Mouse (Mus musculus) limb, embryonic 14.5 days (tissue): ENCODE results near the gene Tubb5. TPM values are rescaled to one million over a fixed set of nuclear protein-coding genes. Genes with fewer than 3 reads are reported as not detected.

Source experiments
- ATAC-seq: fragments of 200-750 bp; cut with Nextera tagmentation; 2 replicates; pipeline ENCODE4 v1.8.0; 2017; ENCODE audit warnings: low read depth, moderate number of reproducible peaks, moderate TSS enrichment; ENCODE audit not compliant: low FRiP score
- DNase-seq: peaks from one replicate; pipeline ENCODE4 v3.0.0-alpha.2; 2015; ENCODE audit warnings: low spot score
- H3K27ac ChIP-seq: fragments of 300-500 bp; sonication (generic); replicated peaks from 2 replicates; pipeline ENCODE4 v1.5.1; 2014; ENCODE audit warnings: low read depth, mild to moderate bottlenecking, low read length, moderate library complexity, mixed read lengths
- H3K27me3 ChIP-seq: fragments of 300-500 bp; sonication (generic); 2 replicates; pipeline ENCODE4 v1.6.1; 2014; ENCODE audit warnings: low read length, mixed read lengths; ENCODE audit not compliant: control insufficient read depth, insufficient read depth
- H3K36me3 ChIP-seq: fragments of 300-500 bp; sonication (generic); 2 replicates; pipeline ENCODE4 v1.6.1; 2014; ENCODE audit warnings: mild to moderate bottlenecking, low read length, moderate library complexity, mixed read lengths; ENCODE audit not compliant: control insufficient read depth, insufficient read depth
- H3K4me1 ChIP-seq: fragments of 300-500 bp; sonication (generic); 2 replicates; pipeline ENCODE4 v1.6.1; 2014; ENCODE audit warnings: antibody characterized with exemption, low read length, mixed read lengths; ENCODE audit not compliant: control insufficient read depth, insufficient read depth
- H3K4me2 ChIP-seq: fragments of 300-500 bp; sonication (generic); replicated peaks from 2 replicates; pipeline ENCODE4 v1.6.1; 2014; ENCODE audit warnings: low read depth, mild to moderate bottlenecking, low read length, moderate library complexity; ENCODE audit not compliant: severe bottlenecking
- H3K4me3 ChIP-seq: fragments of 300-500 bp; sonication (generic); replicated peaks from 2 replicates; pipeline ENCODE4 v1.5.1; 2014; ENCODE audit warnings: low read length
- H3K9ac ChIP-seq: fragments of 300-500 bp; sonication (generic); 2 replicates; pipeline ENCODE4 v1.6.1; 2014; ENCODE audit warnings: mild to moderate bottlenecking, low read depth, low read length, moderate library complexity; ENCODE audit not compliant: severe bottlenecking
- H3K9me3 ChIP-seq: fragments of 300-500 bp; sonication (generic); 2 replicates; pipeline ENCODE4 v1.6.1; 2016; ENCODE audit warnings: low read length; ENCODE audit not compliant: control insufficient read depth
- POLR2A ChIP-seq: fragments of 200-500 bp; IDR thresholded peaks from 2 replicates; pipeline ENCODE4 v1.8.0; 2012; ENCODE audit warnings: inconsistent platforms, mild to moderate bottlenecking, moderate library complexity, borderline replicate concordance; ENCODE audit not compliant: insufficient read depth, insufficient read length; ENCODE audit errors: extremely low read depth
- WGBS: fragments of 180-500 bp; shearing (Covaris S2); extraction: QIAGEN DNeasy Blood & Tissue Kit; methylation state at CpG from one replicate; pipeline ENCODE4 v1.1.7; 2014; 5-methylcytosine and 5-hydroxymethylcytosine counted together
- microRNA-seq: library from miRNA; unstranded; fragments of <30 nt; microRNA quantifications from one replicate; pipeline ENCODE4, GENCODE M21; 2016
- polyA plus RNA-seq, 2 experiments: library from polyadenylated mRNA; depleted of rRNA in 1 of 2; stranded (reverse) in 1 of 2; unstranded in 1 of 2; fragments of >200 nt; fragmentation: Nextera tagmentation in 1 of 2; extraction: Ambion mirVana in 1 of 2; gene quantifications; 2 replicates each; pipeline versions ENCODE4 v1.2.1 to v1.2.3; 2012 to 2014

The Tubb5 gene
- polyA plus RNA-seq, 2 experiments = 808 to 1,341 TPM

DNA sequence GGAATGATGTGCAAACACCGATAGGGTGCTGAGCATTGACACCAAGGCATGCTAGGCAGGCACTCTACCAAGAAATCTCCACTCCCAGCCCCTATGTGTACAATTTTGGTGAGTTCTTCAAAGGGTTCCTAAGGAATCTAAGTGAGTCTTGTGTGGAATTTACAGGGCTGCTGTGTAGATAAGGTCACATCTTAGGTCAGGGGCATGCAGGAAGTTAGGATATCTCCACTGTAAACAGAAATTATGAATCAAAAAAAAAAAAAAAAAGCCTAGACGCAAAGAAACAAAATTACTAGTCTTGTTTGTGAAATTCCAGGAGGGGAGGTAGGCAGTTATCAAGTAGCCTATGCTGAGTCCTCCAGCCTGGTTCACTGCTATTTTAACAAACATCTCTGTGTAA lies 45.3 kb downstream of the Tubb5 start:
- no peak overlapping the region for H3K4me2 ChIP-seq
- no peak for ATAC-seq
- no peaks in the 10 kb centered on the region for H3K9me3 ChIP-seq
- DNase-seq = no peak
- 79% methylated on average over 2 of the region's 2 CpGs for WGBS
- no peaks in the 10 kb centered on the region for H3K36me3 ChIP-seq
- no peak overlapping the region for H3K9ac ChIP-seq
- TF ChIP-seq POLR2A = no peak
- H3K4me3 ChIP-seq = no peak overlapping the region
- H3K27me3 ChIP-seq = no peaks in the 10 kb centered on the region
- no peaks in the 10 kb centered on the region for H3K4me1 ChIP-seq
- H3K27ac ChIP-seq = no peak overlapping the region

DNA sequence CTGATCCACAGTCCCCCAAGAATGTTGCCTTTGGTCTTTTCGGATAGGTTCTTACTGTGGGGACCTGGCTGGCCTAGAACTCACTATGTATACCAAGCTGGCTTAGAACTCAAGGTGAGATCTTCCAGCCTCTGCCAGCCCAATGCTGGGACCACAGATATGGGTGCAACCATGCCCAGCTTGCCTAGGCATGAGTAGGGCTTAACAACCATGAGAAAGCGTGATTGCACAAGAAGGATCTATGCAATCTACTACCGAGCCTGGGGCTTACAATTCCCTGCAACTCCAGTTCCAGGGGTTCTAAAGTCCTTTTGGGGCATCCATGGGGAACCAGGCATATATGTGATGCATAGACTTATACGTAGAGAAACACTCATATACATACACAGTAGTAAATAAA lies 47.2 kb downstream of the Tubb5 start:
- Histone ChIP-seq H3K9me3 (no peaks in the 10 kb centered on the region), H3K4me2 (no peak overlapping the region), H3K4me1 (no peaks in the 10 kb centered on the region), H3K27me3 (no peaks in the 10 kb centered on the region), H3K4me3 (no peak overlapping the region), H3K36me3 (no peaks in the 10 kb centered on the region), H3K27ac (no peak overlapping the region), H3K9ac (no peak overlapping the region)
- no peak for TF ChIP-seq POLR2A
- DNase-seq = no peak
- 87% methylated on average over 4 of the region's 4 CpGs for WGBS
- ATAC-seq = no peak

DNA sequence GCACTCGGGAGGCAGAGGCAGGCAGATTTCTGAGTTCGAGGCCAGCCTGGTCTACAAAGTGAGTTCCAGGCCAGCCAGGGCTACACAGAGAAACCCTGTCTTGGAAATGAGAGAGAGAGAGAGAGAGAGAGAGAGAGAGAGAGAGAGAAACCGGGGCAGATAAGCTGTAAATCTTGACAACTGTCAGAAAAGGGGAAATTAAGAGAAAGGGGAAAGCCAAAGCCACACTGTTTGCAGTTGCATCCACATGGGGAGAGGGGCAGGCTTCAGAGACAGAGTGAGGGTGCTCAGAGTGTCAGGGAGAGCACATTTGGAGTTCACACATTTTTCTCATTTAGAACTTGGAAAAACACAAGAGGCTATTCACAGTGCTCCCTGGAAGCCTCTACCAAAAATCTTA lies 50.1 kb downstream of the Tubb5 start:
- H3K9me3 ChIP-seq = no peaks in the 10 kb centered on the region
- DNase-seq = no peak
- no peaks in the 10 kb centered on the region for H3K4me1 ChIP-seq
- no peak overlapping the region for H3K4me3 ChIP-seq
- H3K27ac ChIP-seq = no peak overlapping the region
- ATAC-seq = no peak
- H3K27me3 ChIP-seq = no peaks in the 10 kb centered on the region
- H3K36me3 ChIP-seq = no peaks in the 10 kb centered on the region
- WGBS = 79% methylated on average over 3 of the region's 3 CpGs
- H3K4me2 ChIP-seq = no peak overlapping the region
- no peak for TF ChIP-seq POLR2A
- no peak overlapping the region for H3K9ac ChIP-seq

DNA sequence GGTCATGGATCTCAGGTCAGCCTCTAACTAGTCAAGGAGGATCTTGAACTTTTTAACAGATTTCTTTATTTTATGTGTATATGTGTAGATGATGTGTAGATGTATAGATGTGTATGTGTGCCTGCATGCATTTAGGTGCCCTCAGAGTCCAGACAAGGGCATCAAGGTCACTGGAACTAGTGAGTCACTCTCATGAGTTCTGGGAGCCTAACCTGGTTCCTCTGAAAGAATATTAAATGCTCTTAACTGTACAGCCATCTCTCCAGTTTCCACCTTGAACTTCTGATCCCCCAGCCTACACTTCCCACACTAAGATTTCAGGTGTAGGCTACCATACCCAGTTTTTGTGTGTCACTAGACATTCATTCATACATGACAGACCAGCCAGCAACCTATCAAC lies 50.6 kb downstream of the Tubb5 start:
- TF ChIP-seq POLR2A = no peak
- Histone ChIP-seq H3K27ac (no peak overlapping the region), H3K9ac (no peak overlapping the region), H3K27me3 (no peaks in the 10 kb centered on the region), H3K9me3 (no peaks in the 10 kb centered on the region), H3K4me1 (no peaks in the 10 kb centered on the region), H3K4me3 (no peak overlapping the region), H3K36me3 (no peaks in the 10 kb centered on the region), H3K4me2 (no peak overlapping the region)
- ATAC-seq = no peak
- no peak for DNase-seq

DNA sequence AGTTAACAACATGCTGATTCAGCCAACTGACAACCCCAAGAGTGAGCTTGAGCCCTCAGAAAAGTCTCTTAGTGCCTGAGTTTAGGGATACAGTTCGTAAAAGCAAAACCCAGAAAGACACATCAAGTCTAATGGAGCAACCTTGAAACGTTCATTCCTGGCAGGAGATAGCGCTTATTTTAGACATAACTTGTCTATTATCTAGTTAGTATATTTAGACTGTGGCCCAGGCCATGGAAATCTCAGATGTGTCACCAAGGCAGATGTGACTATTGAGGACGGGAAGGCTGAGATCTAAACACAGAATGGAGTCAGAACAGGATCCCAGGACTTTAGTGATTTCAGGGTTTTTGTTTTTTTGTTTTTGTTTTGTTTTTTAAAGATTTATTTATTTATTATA lies 53.0 kb downstream of the Tubb5 start:
- WGBS = 82% methylated on average over 4 of the region's 4 CpGs

DNA sequence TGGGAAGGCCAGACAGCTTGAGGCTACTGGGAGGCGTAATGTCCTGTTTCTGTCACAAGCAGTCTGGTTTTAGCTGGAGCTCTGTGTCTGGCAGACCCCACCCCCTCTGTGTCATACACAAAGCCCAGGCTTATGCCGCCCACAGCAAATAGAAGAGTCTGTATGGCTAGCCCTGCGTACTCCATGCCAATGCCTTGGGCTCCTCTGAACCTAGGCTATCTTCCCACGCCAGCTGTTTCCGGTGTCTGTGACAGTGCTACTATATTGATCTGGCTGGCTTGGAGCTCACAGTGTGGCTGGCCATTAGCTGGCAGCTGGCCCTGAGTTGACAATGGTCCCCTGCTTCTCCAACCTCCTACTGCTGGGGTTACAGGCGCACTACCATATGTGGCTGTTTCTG lies 54.2 kb downstream of the Tubb5 start:
- no peak for TF ChIP-seq POLR2A
- Histone ChIP-seq H3K27me3 (no peaks in the 10 kb centered on the region), H3K9me3 (no peaks in the 10 kb centered on the region), H3K27ac (no peak overlapping the region), H3K4me1 (no peaks in the 10 kb centered on the region), H3K4me2 (no peak overlapping the region), H3K4me3 (no peak overlapping the region), H3K36me3 (no peaks in the 10 kb centered on the region), H3K9ac (no peak overlapping the region)
- ATAC-seq (no peak), DNase-seq (no peak)
- 83% methylated on average over 6 of the region's 6 CpGs for WGBS

More for the DNA sequence above, 53.0 kb downstream of the Tubb5 start:
- no peaks in the 10 kb centered on the region for H3K9me3 ChIP-seq
- no peak overlapping the region for H3K9ac ChIP-seq
- DNase-seq = no peak
- H3K4me3 ChIP-seq = no peak overlapping the region
- no peaks in the 10 kb centered on the region for H3K4me1 ChIP-seq
- no peaks in the 10 kb centered on the region for H3K27me3 ChIP-seq
- ATAC-seq = no peak
- H3K27ac ChIP-seq = no peak overlapping the region
- no peak for TF ChIP-seq POLR2A
- no peaks in the 10 kb centered on the region for H3K36me3 ChIP-seq
- no peak overlapping the region for H3K4me2 ChIP-seq

Small RNA genes within 50 kb of the gene (microRNA-seq; reads per million reads assigned to microRNA genes)
- 0.92 reads per million for gene Gm28033

Other genes with a start within 250 kb of the Tubb5 start
- not detected in 2 replicates for gene Sfta2, start 236.8 kb downstream of the Tubb5 start, polyA plus RNA-seq (2012; rRNA removed)
- not detected in 2 replicates for gene Sfta2, start 236.8 kb downstream of the Tubb5 start, polyA plus RNA-seq (2014; fragmentation: Nextera tagmentation; extraction: Ambion mirVana)
- not detected in 2 replicates for gene Gm9573, start 211.7 kb downstream of the Tubb5 start, polyA plus RNA-seq (2012; rRNA removed)
- not detected in 2 replicates for gene Gm9573, start 211.7 kb downstream of the Tubb5 start, polyA plus RNA-seq (2014; fragmentation: Nextera tagmentation; extraction: Ambion mirVana)
- gene Mucl3, start 194.6 kb downstream of the Tubb5 start, polyA plus RNA-seq (2012; rRNA removed) = 0.13 and 0.30 TPM in 2 replicates
- 0.22 TPM in 1 of 2 replicates, not detected in the other for gene Mucl3, start 194.6 kb downstream of the Tubb5 start, polyA plus RNA-seq (2014; fragmentation: Nextera tagmentation; extraction: Ambion mirVana)
- gene Vars2, start 170.7 kb downstream of the Tubb5 start, polyA plus RNA-seq (2012; rRNA removed) = 35.4 and 47.8 TPM in 2 replicates
- gene Vars2, start 170.7 kb downstream of the Tubb5 start, polyA plus RNA-seq (2014; fragmentation: Nextera tagmentation; extraction: Ambion mirVana) = 14.8 and 18.7 TPM in 2 replicates
- gene Gtf2h4, start 164.6 kb downstream of the Tubb5 start, polyA plus RNA-seq (2012; rRNA removed) = 43.0 and 52.0 TPM in 2 replicates
- gene Gtf2h4, start 164.6 kb downstream of the Tubb5 start, polyA plus RNA-seq (2014; fragmentation: Nextera tagmentation; extraction: Ambion mirVana) = 40.7 and 44.9 TPM in 2 replicates
- gene Ddr1, start 133.7 kb downstream of the Tubb5 start, polyA plus RNA-seq (2012; rRNA removed) = 49.4 and 60.1 TPM in 2 replicates
- gene Ddr1, start 133.7 kb downstream of the Tubb5 start, polyA plus RNA-seq (2014; fragmentation: Nextera tagmentation; extraction: Ambion mirVana) = 56.7 and 58.2 TPM in 2 replicates
- 10.8 and 12.2 TPM in 2 replicates for gene Ier3, start 16.6 kb downstream of the Tubb5 start, polyA plus RNA-seq (2012; rRNA removed)
- 8.8 and 8.9 TPM in 2 replicates for gene Ier3, start 16.6 kb downstream of the Tubb5 start, polyA plus RNA-seq (2014; fragmentation: Nextera tagmentation; extraction: Ambion mirVana)
- gene Flot1, start 15.1 kb downstream of the Tubb5 start, polyA plus RNA-seq (2012; rRNA removed) = 61.8 and 66.3 TPM in 2 replicates
- gene Flot1, start 15.1 kb downstream of the Tubb5 start, polyA plus RNA-seq (2014; fragmentation: Nextera tagmentation; extraction: Ambion mirVana) = 47.2 and 53.7 TPM in 2 replicates
- 24.9 and 28.8 TPM in 2 replicates for gene Mdc1, start 3.2 kb upstream of the Tubb5 start, polyA plus RNA-seq (2012; rRNA removed)
- 12.2 and 13.9 TPM in 2 replicates for gene Mdc1, start 3.2 kb upstream of the Tubb5 start, polyA plus RNA-seq (2014; fragmentation: Nextera tagmentation; extraction: Ambion mirVana)
- 77.5 and 80.7 TPM in 2 replicates for gene Nrm, start 23.0 kb upstream of the Tubb5 start, polyA plus RNA-seq (2012; rRNA removed)
- gene Nrm, start 23.0 kb upstream of the Tubb5 start, polyA plus RNA-seq (2014; fragmentation: Nextera tagmentation; extraction: Ambion mirVana) = 49.5 and 56.4 TPM in 2 replicates
- gene Ppp1r18, start 27.3 kb upstream of the Tubb5 start, polyA plus RNA-seq (2012; rRNA removed) = 47.2 and 56.2 TPM in 2 replicates
- gene Ppp1r18, start 27.3 kb upstream of the Tubb5 start, polyA plus RNA-seq (2014; fragmentation: Nextera tagmentation; extraction: Ambion mirVana) = 26.0 and 26.3 TPM in 2 replicates
- 78.6 and 90.5 TPM in 2 replicates for gene Dhx16, start 41.5 kb upstream of the Tubb5 start, polyA plus RNA-seq (2012; rRNA removed)
- 40.0 and 43.4 TPM in 2 replicates for gene Dhx16, start 41.5 kb upstream of the Tubb5 start, polyA plus RNA-seq (2014; fragmentation: Nextera tagmentation; extraction: Ambion mirVana)
- gene 2310061I04Rik, start 59.1 kb upstream of the Tubb5 start, polyA plus RNA-seq (2012; rRNA removed) = 53.9 and 68.4 TPM in 2 replicates
- gene 2310061I04Rik, start 59.1 kb upstream of the Tubb5 start, polyA plus RNA-seq (2014; fragmentation: Nextera tagmentation; extraction: Ambion mirVana) = 20.6 and 20.7 TPM in 2 replicates
- 157 and 189 TPM in 2 replicates for gene Atat1, start 71.8 kb upstream of the Tubb5 start, polyA plus RNA-seq (2012; rRNA removed)
- 68.7 and 88.1 TPM in 2 replicates for gene Atat1, start 71.8 kb upstream of the Tubb5 start, polyA plus RNA-seq (2014; fragmentation: Nextera tagmentation; extraction: Ambion mirVana)
- 62.7 and 62.9 TPM in 2 replicates for gene Mrps18b, start 78.1 kb upstream of the Tubb5 start, polyA plus RNA-seq (2012; rRNA removed)
- 68.0 and 70.3 TPM in 2 replicates for gene Mrps18b, start 78.1 kb upstream of the Tubb5 start, polyA plus RNA-seq (2014; fragmentation: Nextera tagmentation; extraction: Ambion mirVana)
- gene Ppp1r10, start 78.1 kb upstream of the Tubb5 start, polyA plus RNA-seq (2012; rRNA removed) = 39.9 and 41.6 TPM in 2 replicates
- gene Ppp1r10, start 78.1 kb upstream of the Tubb5 start, polyA plus RNA-seq (2014; fragmentation: Nextera tagmentation; extraction: Ambion mirVana) = 30.8 and 34.2 TPM in 2 replicates
- 73.4 and 83.1 TPM in 2 replicates for gene Abcf1, start 131.5 kb upstream of the Tubb5 start, polyA plus RNA-seq (2012; rRNA removed)
- gene Abcf1, start 131.5 kb upstream of the Tubb5 start, polyA plus RNA-seq (2014; fragmentation: Nextera tagmentation; extraction: Ambion mirVana) = 77.2 and 84.6 TPM in 2 replicates
- 37.7 and 41.8 TPM in 2 replicates for gene Gnl1, start 141.5 kb upstream of the Tubb5 start, polyA plus RNA-seq (2012; rRNA removed)
- 43.4 and 49.5 TPM in 2 replicates for gene Gnl1, start 141.5 kb upstream of the Tubb5 start, polyA plus RNA-seq (2014; fragmentation: Nextera tagmentation; extraction: Ambion mirVana)
- 57.8 and 62.8 TPM in 2 replicates for gene Prr3, start 141.9 kb upstream of the Tubb5 start, polyA plus RNA-seq (2012; rRNA removed)
- 33.3 and 34.7 TPM in 2 replicates for gene Prr3, start 141.9 kb upstream of the Tubb5 start, polyA plus RNA-seq (2014; fragmentation: Nextera tagmentation; extraction: Ambion mirVana)
- 0.14 and 0.42 TPM in 2 replicates for gene H2-T24, start 182.3 kb upstream of the Tubb5 start, polyA plus RNA-seq (2012; rRNA removed)
- 1.5 and 3.3 TPM in 2 replicates for gene H2-T24, start 182.3 kb upstream of the Tubb5 start, polyA plus RNA-seq (2014; fragmentation: Nextera tagmentation; extraction: Ambion mirVana)
- 13.5 and 15.0 TPM in 2 replicates for gene H2-T23, start 194.5 kb upstream of the Tubb5 start, polyA plus RNA-seq (2012; rRNA removed)
- 10.0 and 10.8 TPM in 2 replicates for gene H2-T23, start 194.5 kb upstream of the Tubb5 start, polyA plus RNA-seq (2014; fragmentation: Nextera tagmentation; extraction: Ambion mirVana)
- 27.4 and 29.0 TPM in 2 replicates for gene H2-T22, start 204.4 kb upstream of the Tubb5 start, polyA plus RNA-seq (2012; rRNA removed)
- 23.4 and 26.6 TPM in 2 replicates for gene H2-T22, start 204.4 kb upstream of the Tubb5 start, polyA plus RNA-seq (2014; fragmentation: Nextera tagmentation; extraction: Ambion mirVana)
- gene Gm6034, start 204.7 kb upstream of the Tubb5 start, polyA plus RNA-seq (2012; rRNA removed) = not detected in 2 replicates
- not detected in 2 replicates for gene Gm6034, start 204.7 kb upstream of the Tubb5 start, polyA plus RNA-seq (2014; fragmentation: Nextera tagmentation; extraction: Ambion mirVana)
- 0.12 and 0.21 TPM in 2 replicates for gene Gm11127, start 220.1 kb upstream of the Tubb5 start, polyA plus RNA-seq (2012; rRNA removed)
- gene Gm11127, start 220.1 kb upstream of the Tubb5 start, polyA plus RNA-seq (2014; fragmentation: Nextera tagmentation; extraction: Ambion mirVana) = not detected in 2 replicates